Mouse (Mus musculus) liver, embryonic 14.5 days (tissue): Measurements from ENCODE around the gene 5430419D17Rik. TPM values are rescaled to one million over a fixed set of nuclear protein-coding genes. Genes with fewer than 3 reads are reported as not detected.

Experiments
- ATAC-seq: fragments of 200-750 bp; cut with Nextera tagmentation; 2 replicates; pipeline ENCODE4 v1.8.0; 2017; ENCODE audit warnings: moderate number of reproducible peaks, mild to moderate bottlenecking, moderate library complexity; ENCODE audit not compliant: insufficient read depth
- DNase-seq, 3 experiments: peaks; one replicate each; pipeline ENCODE4 v3.0.0-alpha.2; 2012 to 2013; ENCODE audit warnings: low read depth in 3 of 3, low spot score in 3 of 3
- H3K27ac ChIP-seq: fragments of 300-500 bp; sonication (generic); 2 replicates; pipeline ENCODE4 v1.5.1; 2014; ENCODE audit warnings: moderate library complexity, mild to moderate bottlenecking, control low read depth, inconsistent platforms
- H3K27me3 ChIP-seq: fragments of 300-500 bp; sonication (generic); 2 replicates; pipeline ENCODE4 v1.6.1; 2014; ENCODE audit warnings: mild to moderate bottlenecking, low read length, moderate library complexity; ENCODE audit not compliant: control insufficient read depth, insufficient read depth
- H3K36me3 ChIP-seq: fragments of 300-500 bp; sonication (generic); replicated peaks from 2 replicates; pipeline ENCODE4 v1.6.1; 2014; ENCODE audit warnings: low read depth; ENCODE audit not compliant: control insufficient read depth, insufficient read depth
- H3K4me1 ChIP-seq, 2 experiments: fragments of 200-500 bp in 1 of 2; fragments of 300-500 bp in 1 of 2; sonication (generic) in 1 of 2; replicated peaks; 2 replicates each; pipeline ENCODE4 v1.6.1; 2012 to 2014; ENCODE audit warnings: antibody characterized with exemption in 1 of 2, inconsistent platforms in 1 of 2, low read length in 1 of 2; ENCODE audit not compliant: control insufficient read depth in 2 of 2, insufficient read depth in 2 of 2
- H3K4me2 ChIP-seq: fragments of 300-500 bp; sonication (generic); 2 replicates; pipeline ENCODE4 v1.6.1; 2014; ENCODE audit warnings: low read depth, mild to moderate bottlenecking, control low read depth, moderate library complexity
- H3K4me3 ChIP-seq, 2 experiments: fragments of 200-500 bp in 1 of 2; fragments of 300-500 bp in 1 of 2; sonication (generic) in 1 of 2; 2 replicates each; pipeline ENCODE4 v1.5.1; 2012 to 2014; ENCODE audit warnings: low read depth in 2 of 2, low read length in 2 of 2, mild to moderate bottlenecking in 2 of 2, control low read depth in 1 of 2, inconsistent platforms in 1 of 2, moderate library complexity in 1 of 2; ENCODE audit not compliant: insufficient read depth in 1 of 2
- H3K9ac ChIP-seq: fragments of 300-500 bp; sonication (generic); replicated peaks from 2 replicates; pipeline ENCODE4 v1.6.1; 2014; ENCODE audit warnings: mild to moderate bottlenecking, control low read depth, moderate library complexity
- H3K9me3 ChIP-seq: fragments of 300-500 bp; sonication (generic); 2 replicates; pipeline ENCODE4 v1.6.1; 2016; ENCODE audit warnings: low read length, mixed read lengths; ENCODE audit not compliant: control insufficient read depth
- CTCF ChIP-seq: IDR thresholded peaks from 2 replicates; pipeline ENCODE4 v1.5.1; 2016; ENCODE audit warnings: antibody characterized with exemption, low read depth, control low read depth
- EP300 ChIP-seq: IDR thresholded peaks from 2 replicates; pipeline ENCODE4 v1.6.1; 2016; ENCODE audit warnings: antibody characterized with exemption, low read depth
- whole genome bisulfite sequencing: fragments of 180-500 bp; shearing (Covaris S2); extraction: QIAGEN DNeasy Blood & Tissue Kit; methylation state at CpG from one replicate; pipeline ENCODE4 v1.1.7; 2014; ENCODE audit not compliant: insufficient replicate concordance; 5-methylcytosine and 5-hydroxymethylcytosine counted together
- polyA plus RNA-seq, 2 experiments: library from polyadenylated mRNA; depleted of rRNA in 1 of 2; stranded (reverse) in 1 of 2; unstranded in 1 of 2; fragments of >200 nt; fragmentation: Nextera tagmentation in 1 of 2; extraction: Ambion mirVana in 1 of 2; gene quantifications; 2 replicates each; pipeline versions ENCODE4 v1.2.1 to v1.2.3; 2012 to 2014

5430419D17Rik gene
- not detected in 2 replicates for polyA plus RNA-seq (2012; rRNA removed)
- polyA plus RNA-seq (2014; fragmentation: Nextera tagmentation; extraction: Ambion mirVana): not detected in 2 replicates

DNA sequence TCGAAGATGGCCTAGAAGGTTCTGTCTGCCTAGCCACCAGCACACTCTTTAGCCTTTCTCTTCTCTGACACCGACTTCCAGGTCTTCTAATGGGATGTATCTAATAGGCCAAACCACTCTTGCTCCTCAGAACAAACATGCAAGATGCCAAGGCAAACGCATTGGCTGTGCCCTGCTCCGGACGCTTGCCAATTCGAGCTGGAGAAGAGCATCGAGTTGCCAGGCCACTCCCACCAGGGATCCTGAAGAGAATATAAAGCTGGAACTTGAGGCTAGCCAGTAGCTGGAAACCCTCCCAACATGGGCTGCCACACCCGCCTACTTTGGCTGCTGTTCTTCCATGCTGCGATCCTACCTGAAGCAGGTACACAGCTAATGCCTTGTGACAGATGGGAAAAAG is at the start of gene 5430419D17Rik:
Gene 5430419D17Rik (plus strand): TSS at position 282 of the 400 bp plus-strand sequence.
- Histone ChIP-seq H3K9me3 (no peaks in the 10 kb centered on the region), H3K36me3 (no peaks in the 10 kb centered on the region), H3K4me1 (no peaks in the 10 kb centered on the region), H3K27ac (no peak within 1 kb of the TSS), H3K4me3 (no peak within 1 kb of the TSS), H3K4me2 (no peak within 1 kb of the TSS), H3K27me3 (no peaks in the 10 kb centered on the region), H3K9ac (no peak within 1 kb of the TSS)
- 67% methylated on average over 9 of the region's 9 CpGs for WGBS
- no peak for ATAC-seq
- no peak for DNase-seq
- TF ChIP-seq EP300 (no peak), CTCF (no peak)

DNA sequence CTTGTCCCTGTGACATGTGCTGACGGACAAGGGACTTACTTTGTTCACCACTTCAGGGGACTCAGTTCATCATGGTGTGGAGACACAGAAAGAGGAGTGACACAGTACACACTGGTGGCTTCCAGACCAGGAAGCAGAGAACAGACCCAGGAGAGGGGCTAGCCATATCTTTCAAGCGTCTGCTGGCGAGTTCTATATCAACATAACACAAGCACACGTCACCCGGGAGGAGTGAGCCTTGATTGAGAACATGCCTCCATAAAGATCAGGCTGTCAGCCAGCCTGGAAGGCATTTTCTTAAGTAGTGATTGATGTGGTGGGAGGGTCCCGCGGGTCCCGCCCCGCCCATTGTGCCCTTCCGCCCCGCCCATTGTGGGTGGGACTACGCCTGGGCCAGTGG is 44.2 kb upstream of the 5430419D17Rik start:
- no peak for ATAC-seq
- H3K4me1 ChIP-seq: no peaks in the 10 kb centered on the region
- no peaks in the 10 kb centered on the region for H3K36me3 ChIP-seq
- no peak overlapping the region for H3K9ac ChIP-seq
- no peak overlapping the region for H3K27ac ChIP-seq
- H3K4me3 ChIP-seq: no peak overlapping the region
- H3K4me2 ChIP-seq: no peak overlapping the region
- H3K27me3 ChIP-seq: no peaks in the 10 kb centered on the region
- H3K9me3 ChIP-seq: no peaks in the 10 kb centered on the region
- TF ChIP-seq CTCF (no peak), EP300 (no peak)
- DNase-seq: no peak
- 66% methylated on average over 12 of the region's 12 CpGs for WGBS

DNA sequence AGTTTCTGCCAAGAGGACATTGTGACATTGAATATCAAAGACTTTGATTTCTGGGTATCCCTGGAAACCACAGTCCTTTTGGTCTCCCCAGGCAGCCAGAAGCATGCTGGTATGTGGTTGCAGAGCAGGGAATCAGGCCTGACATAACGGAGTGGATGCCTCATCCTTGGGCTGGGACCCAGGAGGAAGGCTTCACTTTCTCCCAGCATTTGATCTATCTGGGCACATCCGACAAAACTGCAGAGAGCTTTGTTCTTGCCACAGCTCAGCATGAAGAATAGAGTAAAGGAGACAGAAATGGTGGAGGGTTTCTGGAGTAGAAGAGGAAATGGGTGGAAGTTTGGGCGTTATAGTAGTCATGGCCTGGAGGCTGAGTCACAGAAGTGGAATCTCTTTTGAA is 41.0 kb upstream of the 5430419D17Rik start:
- H3K36me3 ChIP-seq: no peaks in the 10 kb centered on the region
- no peak for DNase-seq
- no peak overlapping the region for H3K4me2 ChIP-seq
- TF ChIP-seq CTCF: no peak
- TF ChIP-seq EP300: no peak
- no peak for ATAC-seq
- H3K27me3 ChIP-seq: no peaks in the 10 kb centered on the region
- no peak overlapping the region for H3K9ac ChIP-seq
- H3K4me3 ChIP-seq: no peak overlapping the region
- H3K9me3 ChIP-seq: no peaks in the 10 kb centered on the region
- no peaks in the 10 kb centered on the region for H3K4me1 ChIP-seq
- WGBS: 44% methylated on average over 3 of the region's 3 CpGs
- no peak overlapping the region for H3K27ac ChIP-seq

- WGBS: 73% methylated on average over 2 of the region's 2 CpGs
- Histone ChIP-seq H3K27me3 (no peaks in the 10 kb centered on the region), H3K9ac (no peak within 1 kb of the TSS), H3K27ac (no peak within 1 kb of the TSS), H3K4me1 (no peaks in the 10 kb centered on the region), H3K36me3 (no peaks in the 10 kb centered on the region), H3K4me2 (no peak within 1 kb of the TSS), H3K9me3 (no peaks in the 10 kb centered on the region), H3K4me3 (no peak within 1 kb of the TSS)
- DNase-seq: no peak
- TF ChIP-seq EP300: no peak
- TF ChIP-seq CTCF: no peak
- ATAC-seq: no peak
Measured at GRCm38 (mm10) chr7:131146214-131146613, 28.0 kb upstream of the 5430419D17Rik start, which contains the start of gene 4933402N03Rik. Gene 4933402N03Rik (minus strand): TSS chr7:131146314.

- ATAC-seq (no peak), DNase-seq (no peak)
- no peaks in the 10 kb centered on the region for H3K36me3 ChIP-seq
- H3K4me3 ChIP-seq: no peak overlapping the region
- WGBS: 61% methylated on average over 3 of the region's 3 CpGs
- no peaks in the 10 kb centered on the region for H3K27me3 ChIP-seq
- H3K4me2 ChIP-seq: no peak overlapping the region
- no peaks in the 10 kb centered on the region for H3K9me3 ChIP-seq
- no peaks in the 10 kb centered on the region for H3K4me1 ChIP-seq
- H3K27ac ChIP-seq: no peak overlapping the region
- H3K9ac ChIP-seq: no peak overlapping the region
- TF ChIP-seq CTCF (no peak), EP300 (no peak)
Measured at GRCm38 (mm10) chr7:131150179-131150578, 24.0 kb upstream of the 5430419D17Rik start.
